Mouse (Mus musculus) lung, postnatal 0 days (tissue): ENCODE measurements around the gene Med20.

ENCODE experiments used
- CTCF ChIP-seq: IDR thresholded peaks from 2 replicates; pipeline ENCODE4 v1.5.1; 2016; ENCODE audit warnings: antibody characterized with exemption, mild to moderate bottlenecking
- EP300 ChIP-seq: IDR thresholded peaks from 2 replicates; pipeline ENCODE4 v1.6.1; 2016; ENCODE audit warnings: antibody characterized with exemption, mild to moderate bottlenecking, control low read depth

- no peak for TF ChIP-seq CTCF
- TF ChIP-seq EP300, result no peak
Measured at GRCm38 (mm10) chr17:47618556-47619311, 7.4 kb downstream of the Med20 start.
